Mouse (Mus musculus): ENCODE results near the gene Kirrel.

Gene Kirrel

DNA sequence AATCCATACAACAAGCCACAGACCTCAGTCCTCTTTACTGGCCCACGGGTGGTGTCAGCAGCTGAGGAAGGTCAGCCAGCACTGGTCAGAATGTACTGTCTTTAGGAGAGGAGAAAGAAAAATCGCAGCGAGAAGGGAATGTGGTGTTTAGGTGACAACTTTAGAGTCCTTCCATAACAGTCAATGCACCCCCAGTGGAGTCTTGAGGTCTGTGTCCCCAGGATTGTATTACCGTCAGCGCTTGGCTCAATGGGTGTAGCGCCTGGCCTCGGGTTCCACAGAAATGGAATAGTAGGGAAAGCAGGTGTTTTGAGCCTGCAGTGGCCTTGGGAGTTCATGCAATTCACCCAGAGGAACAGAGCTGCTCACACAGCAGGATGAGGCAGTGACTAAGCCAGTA, 95.2 kb downstream of the Kirrel start:
- no peak for DNase-seq (ENCODE audit: low spot score)

DNA sequence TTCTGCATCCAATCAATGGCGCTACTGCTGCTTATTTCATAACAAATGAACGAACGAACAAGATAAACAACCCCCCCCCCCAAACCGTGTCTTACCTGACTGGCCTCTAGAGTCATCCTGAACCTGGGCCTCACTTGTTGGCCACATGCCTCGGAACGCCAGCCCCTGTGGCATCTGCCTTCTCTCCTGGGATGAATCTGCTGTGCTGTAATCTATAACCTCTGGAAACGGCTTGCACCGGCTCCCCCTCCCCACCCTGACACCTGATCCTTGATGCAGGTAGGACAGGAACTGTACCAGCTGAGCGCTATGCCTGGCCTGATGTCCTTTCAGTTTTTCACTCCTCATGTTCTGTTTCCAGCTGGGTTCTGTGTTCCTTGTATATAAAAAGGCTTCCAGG, 96.9 kb downstream of the Kirrel start:
- DNase-seq (ENCODE audit: low spot score): no peak

DNA sequence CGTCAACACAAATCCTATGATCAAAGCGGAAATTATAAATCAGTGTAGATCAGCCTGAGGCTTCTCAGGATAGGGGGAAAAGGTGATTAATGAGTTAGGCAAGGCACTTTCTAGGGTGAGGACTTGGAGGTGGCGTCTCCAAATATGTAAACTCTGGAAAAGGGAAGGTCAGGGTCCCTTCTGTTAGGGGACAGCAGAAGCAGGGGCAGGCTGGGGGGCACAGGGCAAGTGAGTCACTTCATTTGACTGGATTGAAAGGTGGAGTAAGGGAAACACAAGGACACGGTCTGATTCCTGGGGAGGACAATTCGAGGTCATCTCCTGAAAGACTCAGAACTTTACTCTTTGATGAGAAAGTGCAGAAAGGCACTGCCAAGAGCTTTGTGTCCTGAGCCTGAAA, 97.6 kb downstream of the Kirrel start:
- DNase-seq (ENCODE audit: low spot score): no peak

DNA sequence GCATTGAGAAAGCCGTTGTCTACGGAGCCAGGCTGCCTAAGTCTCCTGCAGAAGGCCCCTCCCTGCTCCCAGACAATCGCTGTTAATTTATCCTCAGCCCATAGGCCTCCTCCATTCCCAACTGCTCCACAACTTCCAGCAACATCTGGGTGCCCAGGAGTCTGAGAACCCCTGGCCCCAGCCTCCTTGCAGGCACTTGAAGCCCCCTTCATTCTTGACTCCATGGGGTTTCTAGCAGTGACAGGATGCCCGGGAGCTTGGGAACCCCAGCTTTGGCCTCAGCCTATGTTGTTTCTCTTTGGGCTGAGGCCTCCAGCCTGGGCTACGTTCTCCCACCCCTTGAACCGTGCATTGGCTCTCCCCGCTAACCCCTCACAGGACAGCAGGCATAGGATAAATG, 98.4 kb downstream of the Kirrel start:
- no peak for DNase-seq (ENCODE audit: low spot score)

DNA sequence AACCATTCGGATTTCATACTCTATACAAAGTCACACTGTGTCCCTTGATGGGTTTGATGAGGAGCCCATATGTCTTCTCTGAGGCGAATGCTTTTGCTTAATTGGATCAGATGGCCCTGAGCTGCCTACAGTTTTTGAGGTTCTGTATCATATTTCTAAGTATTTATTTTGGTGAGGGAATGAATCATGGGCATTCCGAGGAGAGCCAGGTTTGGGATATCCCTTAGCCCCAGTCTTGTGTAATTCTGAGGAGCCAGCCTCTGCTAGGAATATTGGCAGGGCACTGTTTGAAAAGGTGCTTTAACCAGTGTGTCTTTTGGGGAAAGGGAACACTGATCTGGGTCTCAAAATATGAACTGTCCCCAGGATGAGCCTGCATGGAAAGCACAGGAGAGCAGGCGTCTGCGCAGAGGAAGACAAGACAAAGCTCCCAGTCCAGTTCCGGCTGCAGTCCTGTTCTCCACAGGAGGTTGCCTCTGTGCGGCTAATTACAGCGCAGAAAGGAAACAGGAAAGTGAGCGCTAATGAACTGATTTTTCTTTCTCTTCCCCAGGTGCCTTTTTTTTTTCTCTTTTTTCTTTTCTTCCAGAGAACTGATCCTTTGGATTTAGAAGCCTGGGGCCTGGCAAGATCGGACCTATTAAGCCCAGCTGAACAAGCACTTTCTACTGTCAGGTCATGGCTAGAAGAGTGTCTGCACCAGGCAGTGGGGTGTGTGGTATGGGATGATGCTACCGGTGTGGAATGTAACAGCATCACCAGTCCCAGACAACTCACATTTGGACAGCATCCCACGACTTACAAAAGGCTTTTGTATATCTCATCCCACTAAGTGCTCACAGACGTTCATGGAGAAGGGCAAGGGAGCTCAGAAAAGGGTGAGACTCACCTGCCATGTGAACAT, 101.7 kb downstream of the Kirrel start:
- DNase-seq (ENCODE audit: low spot score): no peak

DNA sequence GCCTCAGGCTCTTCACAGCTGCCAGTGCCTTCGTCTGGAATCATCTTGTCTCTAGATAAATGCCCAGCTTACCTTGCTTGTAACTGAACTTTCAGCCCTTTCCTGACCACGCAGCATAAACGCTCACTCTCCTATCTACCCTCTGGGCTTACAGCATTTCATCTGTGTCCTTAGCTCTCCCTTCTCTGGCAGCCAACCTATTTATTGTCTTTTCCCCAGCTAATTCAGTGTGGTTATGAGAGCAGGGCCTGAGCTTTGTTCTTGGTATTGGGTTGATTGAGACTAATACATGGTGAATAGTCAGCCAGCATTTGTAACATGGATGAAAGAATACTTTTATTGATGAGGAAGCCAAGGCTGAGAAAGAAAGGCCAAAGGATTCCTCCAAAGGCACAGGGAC, 102.4 kb downstream of the Kirrel start:
- DNase-seq (ENCODE audit: low spot score): no peak

DNA sequence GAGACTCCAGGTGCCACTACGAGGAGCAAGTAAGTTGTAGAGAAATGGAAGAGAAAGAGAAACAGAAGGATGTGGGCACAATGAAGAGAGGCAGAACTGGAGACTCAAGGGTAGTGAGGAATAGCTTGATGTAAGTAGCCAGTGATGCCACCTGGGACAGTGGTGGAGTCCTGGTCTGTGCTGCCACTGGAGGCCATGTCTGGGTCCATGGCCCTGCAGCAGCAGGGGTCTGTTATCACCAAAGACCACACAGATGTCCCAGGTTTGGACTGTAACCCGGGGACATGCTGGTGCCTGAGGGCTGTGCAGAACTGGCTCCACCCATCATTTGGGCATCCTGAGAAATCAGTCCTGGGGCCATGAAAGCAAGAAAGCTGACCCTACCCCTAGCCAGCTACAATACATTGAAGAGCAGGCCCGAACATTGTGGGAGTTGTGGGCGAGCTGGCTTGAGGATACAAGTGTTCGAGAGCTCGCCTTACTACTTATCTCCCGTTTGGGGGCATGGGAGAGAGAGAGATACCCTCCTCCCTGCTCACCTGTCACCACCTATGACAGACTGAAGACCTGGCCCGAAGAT, 107.1 kb downstream of the Kirrel start:
- DNase-seq (ENCODE audit: low spot score): no peak

DNA sequence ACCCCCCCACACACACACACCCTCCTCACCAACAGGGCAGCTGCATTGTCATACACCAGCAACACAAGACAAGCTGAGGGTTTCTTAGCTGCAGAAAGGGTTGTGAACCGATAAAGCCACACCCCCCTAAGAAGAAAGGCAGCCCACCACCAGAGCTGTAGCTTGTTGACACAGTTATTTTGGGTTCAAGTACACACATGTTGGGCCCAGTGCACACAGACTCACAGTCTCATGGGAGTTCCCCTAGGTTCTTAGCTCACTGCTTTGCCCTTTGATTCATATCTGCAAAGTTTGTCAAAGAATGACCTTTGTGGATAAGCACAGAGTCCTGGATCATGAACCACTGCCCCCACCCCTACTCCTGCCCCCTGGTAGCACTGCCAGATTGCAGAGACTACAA, 120.6 kb downstream of the Kirrel start:
- DNase-seq (ENCODE audit: low spot score): no peak

DNA sequence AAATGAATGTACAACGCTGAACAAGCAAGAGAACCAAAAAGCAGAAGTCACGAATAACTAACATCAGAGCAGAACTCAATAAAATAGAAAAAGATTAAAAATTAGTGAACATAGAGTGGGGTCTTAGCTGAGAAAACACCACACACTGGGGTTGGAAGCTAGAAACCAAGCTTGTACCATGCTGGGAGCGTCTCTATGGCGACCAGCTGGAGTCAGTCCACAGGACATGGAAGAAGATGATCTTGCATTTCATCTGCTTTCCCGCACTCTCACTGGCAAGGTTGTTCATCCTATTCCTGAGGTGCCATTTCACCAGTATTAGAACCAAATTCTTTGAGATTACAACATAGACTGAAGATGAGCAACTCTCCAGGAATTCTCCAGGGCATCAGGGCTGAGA, 126.7 kb downstream of the Kirrel start:
- no peak for DNase-seq (ENCODE audit: low spot score)

DNA sequence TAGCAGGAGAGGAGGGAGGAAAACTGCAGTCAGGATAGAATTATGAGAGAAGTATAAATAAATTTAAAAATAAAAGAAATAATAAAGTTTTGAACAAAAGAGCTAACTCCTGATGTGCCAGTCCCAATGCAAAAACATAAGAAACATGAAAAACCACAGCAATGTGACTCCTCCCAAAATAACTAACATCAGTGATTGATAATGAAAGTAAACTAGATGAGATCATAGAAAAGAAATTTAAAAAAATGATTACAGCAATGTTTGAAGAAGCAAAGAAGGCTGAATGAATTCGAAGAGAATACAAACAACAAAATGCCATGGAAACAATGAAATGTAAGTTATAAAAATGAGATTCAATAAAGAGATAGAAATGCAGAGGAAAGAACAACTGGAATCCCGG, 132.8 kb downstream of the Kirrel start:
- no peak for DNase-seq (ENCODE audit: low spot score)

DNA sequence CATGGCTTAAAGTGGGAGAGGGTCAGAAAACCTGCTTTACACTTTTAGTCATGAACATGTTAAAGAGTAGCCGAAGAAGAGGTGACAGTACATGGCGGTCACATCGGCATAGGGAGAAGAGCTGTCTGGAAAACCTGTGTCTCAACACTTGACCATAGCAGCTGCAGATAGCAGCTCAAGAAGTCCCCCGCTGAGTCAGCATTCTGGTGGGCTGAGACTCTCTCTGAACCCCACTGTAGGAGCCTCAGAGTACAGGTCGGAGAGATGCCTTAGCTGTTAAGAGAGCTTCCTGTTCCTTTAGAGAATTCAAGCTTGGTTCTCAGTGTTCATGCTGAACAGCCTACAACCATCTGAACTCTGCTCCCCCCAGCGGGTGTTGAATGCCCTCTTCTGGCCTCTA, 136.0 kb downstream of the Kirrel start:
- no peak for DNase-seq (ENCODE audit: low spot score)

DNA sequence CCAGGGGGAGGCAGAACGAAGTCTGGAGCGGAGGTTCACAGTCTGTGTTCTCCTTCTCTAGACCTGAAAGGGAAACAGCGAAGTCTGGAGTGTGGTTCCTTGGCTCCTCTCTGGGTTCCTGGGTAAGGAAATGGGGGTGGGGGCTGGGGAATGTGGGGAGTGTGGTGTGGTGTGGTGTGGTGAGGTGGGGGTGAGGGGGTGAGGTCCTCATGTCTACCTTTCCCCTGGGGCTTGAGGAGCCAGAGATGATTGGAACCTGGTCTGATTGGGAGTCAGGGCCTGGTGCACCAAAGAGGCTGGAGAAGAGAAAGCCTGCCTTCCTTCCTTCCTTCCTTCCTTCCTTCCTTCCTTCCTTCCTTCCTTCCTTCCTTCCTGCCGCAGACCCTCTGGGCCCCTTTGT, 140.5 kb downstream of the Kirrel start:
- DNase-seq (ENCODE audit: low spot score): no peak

DNA sequence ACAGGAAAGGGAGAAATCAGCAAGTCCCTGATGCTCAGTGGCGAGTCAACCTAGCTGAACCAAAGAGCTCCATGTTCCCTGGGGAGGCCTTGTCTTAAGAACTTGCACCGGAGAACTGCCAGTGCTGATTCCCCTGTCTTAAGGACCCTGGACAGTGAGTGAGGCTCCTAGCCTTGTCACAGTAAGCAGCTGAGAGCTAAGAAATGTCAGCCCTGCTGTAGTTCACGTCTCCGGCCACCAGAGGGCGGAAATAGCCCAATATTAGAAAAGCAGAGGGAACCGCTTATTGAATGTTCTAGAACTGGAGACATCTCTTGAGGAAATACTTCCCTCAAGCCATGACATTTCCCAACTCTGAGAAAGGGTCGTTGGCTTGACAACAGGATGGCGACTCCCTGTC, 141.2 kb downstream of the Kirrel start:
- peak; percentile 83 for DNase-seq (ENCODE audit: low spot score)

DNA sequence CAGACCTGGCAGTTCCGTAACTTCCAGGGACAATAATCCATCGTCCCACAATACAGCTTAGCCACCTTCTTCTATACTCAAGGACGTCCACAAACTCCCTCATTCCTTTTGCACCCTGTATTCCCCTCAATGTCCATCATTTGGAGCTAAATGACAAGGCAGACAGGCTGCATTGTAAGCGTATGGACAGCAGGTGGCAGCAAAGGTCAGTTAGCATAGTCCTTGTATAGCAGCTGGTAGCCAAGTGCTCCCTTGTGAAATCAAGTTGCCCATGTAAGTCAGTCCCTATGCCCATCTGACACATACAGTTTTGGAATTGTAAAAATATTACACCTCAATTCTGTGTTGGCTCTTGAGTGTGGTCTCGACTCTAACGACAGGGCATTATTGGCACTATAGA, 143.7 kb downstream of the Kirrel start:
- peak; percentile 73 for DNase-seq (ENCODE audit: low spot score)
